Mouse (Mus musculus) spleen, adult 2 months (tissue): ENCODE measurements around the gene Hus1.

ENCODE experiments used
- CTCF ChIP-seq: fragments of 200-500 bp; IDR thresholded peaks from 2 replicates; pipeline ENCODE4 v1.5.1; 2011; ENCODE audit warnings: mild to moderate bottlenecking, inconsistent platforms; ENCODE audit not compliant: insufficient read depth, insufficient read length, insufficient replicate concordance; ENCODE audit errors: extremely low read depth
- POLR2A ChIP-seq: fragments of 200-500 bp; IDR thresholded peaks from 2 replicates; pipeline ENCODE4 v1.6.1; 2011; ENCODE audit warnings: low read depth, low read length, inconsistent platforms

DNA sequence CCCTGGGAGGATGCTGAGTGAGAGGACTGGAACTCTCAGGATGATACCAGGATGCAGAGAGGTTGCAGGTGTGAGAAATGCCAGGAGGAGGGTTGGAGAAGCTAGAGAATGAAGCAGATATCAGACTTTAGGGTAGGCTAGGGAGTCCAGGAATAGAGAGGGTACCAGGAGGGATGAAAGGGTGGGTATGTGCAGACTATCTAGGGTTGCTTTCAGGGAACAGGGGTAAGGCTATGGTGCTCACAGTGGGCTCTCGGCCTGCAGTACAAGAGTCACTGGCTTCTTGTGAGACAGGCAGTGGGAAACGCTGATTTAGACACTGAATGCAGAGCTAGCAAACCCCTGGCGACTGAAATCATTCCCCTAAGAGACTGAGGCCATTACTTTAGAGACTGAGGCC lies 37.8 kb downstream of the Hus1 start, which contains the start of gene Pkd1l1:
- no peak for TF ChIP-seq CTCF
- TF ChIP-seq POLR2A = no peak
